Mouse (Mus musculus): Measurements from ENCODE around the gene Col23a1. TPM values are rescaled to one million over a fixed set of nuclear protein-coding genes. Genes with fewer than 3 reads are reported as not detected.
A peak's percentile ranks its signal among the peaks of the same experiment; 100 is the strongest.
"Not testable (repeated sequence)": the region's sequence is repeated elsewhere in the genome, so short reads cannot be mapped to it uniquely, and the experiment has no call there.

Gene Col23a1
- total RNA-seq, 2 experiments from 2014 or later: 0.60 to 1.2 TPM

DNA sequence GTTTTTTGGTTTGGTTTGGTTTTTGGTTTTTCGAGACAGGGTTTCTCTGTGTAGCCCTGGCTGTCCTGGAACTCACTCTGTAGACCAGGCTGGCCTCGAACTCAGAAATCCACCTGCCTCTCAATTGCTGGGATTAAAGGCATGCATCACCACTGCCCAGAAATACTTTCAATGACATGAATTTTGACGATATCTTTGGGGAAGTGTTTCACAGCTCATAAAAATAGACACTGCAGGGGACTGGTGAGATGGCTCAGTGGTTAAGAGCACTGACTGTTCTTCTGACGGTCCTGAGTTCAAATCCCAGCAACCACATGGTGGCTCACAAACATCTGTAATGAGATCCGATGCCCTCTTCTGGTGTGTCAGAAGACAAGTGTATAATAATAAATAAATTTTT lies 320.2 kb downstream of the Col23a1 start:
- ATAC-seq (ENCODE audit: poor library complexity, severe bottlenecking): not testable (repeated sequence)

DNA sequence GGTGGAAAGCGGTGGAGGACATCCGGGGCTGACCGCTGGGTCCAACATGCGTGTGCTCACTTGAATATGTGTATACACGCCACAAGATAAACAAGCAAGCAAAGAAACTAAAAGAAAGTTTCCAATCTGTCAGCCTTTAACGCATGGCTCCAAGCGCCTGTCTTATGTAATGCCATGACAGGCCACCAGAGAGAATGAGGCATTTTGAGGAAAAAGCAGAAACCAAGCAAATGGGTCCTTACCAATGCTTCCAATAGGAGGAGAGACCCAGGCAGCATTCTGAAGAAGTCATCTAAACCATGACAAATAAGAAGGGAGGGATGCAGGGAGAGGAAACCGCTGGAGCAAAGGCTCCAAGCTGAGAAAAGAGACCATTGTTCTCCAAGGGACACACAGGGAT lies 324.5 kb downstream of the Col23a1 start:
- ATAC-seq (ENCODE audit: poor library complexity, severe bottlenecking): no peak

DNA sequence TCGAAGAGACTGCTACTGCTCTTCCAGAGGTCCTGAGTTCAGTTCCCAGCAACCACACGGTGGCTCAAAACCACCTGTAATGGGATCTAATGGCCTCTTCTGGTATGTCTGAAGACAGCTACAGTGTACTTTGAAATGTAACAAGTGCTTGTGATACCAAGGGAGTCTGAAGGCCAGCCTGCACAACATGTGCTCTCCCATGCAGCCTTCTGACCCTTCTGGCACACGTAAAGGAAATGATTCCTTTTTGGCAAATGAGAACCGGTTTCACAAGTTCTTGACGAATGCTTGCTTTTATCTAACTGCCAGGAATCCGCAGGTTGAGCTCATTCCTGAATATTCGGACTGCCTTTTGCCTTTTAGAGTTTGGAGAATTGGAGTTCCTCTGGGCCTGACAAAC lies 325.4 kb downstream of the Col23a1 start:
- no peak for ATAC-seq (ENCODE audit: poor library complexity, severe bottlenecking)

DNA sequence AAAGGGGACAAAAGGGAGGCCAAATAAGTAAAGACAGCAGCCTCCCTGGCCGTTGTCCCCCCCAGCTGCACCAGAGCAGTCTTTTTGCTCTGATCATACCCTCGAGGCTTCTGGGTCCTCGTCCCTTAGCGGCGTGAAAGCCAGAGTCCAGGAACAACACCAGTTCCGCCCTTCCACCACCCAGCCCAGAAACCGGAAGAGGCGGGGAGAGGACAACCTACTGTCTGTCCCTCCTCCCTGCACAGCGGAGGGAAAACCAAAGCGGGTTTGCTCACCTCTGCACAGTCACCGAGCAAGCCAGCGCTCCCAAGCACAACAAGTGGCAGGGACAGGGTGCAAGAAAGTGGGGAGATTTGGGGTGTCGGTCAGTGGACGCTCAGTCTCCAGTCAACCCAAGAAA lies 325.9 kb downstream of the Col23a1 start:
- peak; percentile 80 for ATAC-seq (ENCODE audit: poor library complexity, severe bottlenecking)

DNA sequence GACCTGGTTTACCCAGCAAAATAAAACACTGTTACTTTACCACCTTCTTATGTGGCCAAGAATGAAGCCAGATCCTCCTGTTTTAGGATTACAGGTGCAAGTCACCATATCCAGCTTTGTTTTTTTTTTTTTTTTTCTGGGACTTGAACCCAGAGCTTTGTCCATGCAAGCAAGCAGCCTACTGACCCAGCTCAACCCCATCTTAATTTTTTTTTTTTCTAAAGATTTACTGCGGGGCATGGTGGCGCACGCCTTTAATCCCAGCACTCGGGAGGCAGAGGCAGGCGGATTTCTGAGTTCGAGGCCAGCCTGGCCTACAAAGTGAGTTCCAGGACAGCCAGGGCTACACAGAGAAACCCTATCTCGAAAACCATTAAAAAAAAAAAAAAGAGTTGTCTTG lies 326.4 kb downstream of the Col23a1 start:
- ATAC-seq (ENCODE audit: poor library complexity, severe bottlenecking): not testable (repeated sequence)

DNA sequence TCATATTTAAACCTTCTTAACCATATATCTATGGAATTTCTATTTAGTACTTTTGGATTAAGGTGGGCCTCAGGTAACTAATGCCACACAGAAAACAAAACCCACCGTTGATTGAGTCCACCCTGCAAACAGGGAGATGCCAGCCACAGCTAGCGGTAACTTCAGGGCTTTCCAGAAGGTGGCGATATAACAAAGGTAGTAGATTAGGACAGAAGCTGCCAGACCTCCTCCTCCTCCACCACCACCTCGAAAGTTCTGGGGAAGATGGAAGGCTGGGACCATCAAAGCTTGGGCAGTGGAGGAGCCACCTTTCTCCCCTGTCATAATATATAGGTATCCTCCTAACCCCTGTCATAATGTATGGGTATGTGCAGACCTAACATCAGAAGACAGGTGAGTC lies 328.0 kb downstream of the Col23a1 start:
- ATAC-seq (ENCODE audit: poor library complexity, severe bottlenecking): peak; percentile 55

DNA sequence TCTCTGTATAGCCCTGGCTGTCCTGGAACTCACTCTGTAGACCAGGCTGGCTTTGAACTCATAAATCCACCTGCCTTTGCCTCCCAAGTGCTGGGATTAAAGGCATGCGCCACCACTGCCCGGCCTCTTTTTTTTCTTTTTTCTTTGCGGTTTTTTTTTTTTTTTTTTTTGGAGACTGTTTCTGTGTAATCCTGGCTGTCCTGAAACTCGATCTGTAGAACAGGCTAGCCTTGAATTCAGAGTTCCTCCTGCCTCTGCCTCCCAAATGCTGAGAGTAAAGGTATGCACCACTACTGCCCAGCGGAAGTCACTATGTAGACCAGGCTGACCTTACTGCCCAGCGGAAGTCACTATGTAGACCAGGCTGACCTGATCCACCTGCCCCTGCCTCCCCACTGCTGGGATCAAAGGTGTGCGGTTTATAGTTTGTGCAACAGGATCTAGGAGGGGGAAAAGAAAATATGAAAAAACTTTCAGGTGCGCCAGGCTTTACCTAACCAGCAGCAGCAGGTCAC lies 329.2 kb downstream of the Col23a1 start:
- ATAC-seq (ENCODE audit: poor library complexity, severe bottlenecking): no peak

DNA sequence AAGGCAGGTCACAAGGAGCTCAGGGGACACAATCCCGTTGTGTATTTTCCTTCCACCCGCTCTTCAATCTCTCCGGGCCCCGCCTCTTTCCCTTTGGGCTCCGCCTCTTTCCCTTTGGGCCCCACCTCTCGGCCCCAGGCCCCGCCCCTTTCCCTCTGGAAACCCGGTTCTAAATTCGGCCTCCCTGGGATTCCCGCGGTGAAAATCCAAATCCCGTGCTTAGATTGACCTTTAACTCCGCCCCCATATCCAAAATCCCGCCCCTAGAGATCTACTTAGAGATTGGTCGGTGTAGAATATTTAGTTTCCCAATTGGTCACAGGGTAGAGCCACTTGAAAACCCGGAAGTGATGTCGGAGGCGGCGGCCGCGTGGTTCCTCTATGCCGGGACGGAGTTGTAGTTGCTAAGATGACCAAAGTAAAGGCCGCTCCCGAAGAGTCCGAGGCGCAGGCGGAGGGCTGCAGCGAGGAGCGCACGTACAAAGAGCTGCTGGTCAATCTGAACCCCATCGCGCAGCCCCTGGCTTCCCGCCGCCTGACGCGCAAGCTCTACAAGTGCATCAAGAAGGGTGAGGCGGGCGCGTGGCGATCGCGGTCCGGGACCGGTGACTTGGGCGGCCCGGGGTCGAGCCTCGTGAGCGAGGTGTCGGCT lies 329.8 kb downstream of the Col23a1 start, which contains the start of gene Nhp2:
Nhp2 (plus strand) TSS at position 327 of the 652 bp plus-strand sequence.
- ATAC-seq (ENCODE audit: poor library complexity, severe bottlenecking): peak; percentile 76

DNA sequence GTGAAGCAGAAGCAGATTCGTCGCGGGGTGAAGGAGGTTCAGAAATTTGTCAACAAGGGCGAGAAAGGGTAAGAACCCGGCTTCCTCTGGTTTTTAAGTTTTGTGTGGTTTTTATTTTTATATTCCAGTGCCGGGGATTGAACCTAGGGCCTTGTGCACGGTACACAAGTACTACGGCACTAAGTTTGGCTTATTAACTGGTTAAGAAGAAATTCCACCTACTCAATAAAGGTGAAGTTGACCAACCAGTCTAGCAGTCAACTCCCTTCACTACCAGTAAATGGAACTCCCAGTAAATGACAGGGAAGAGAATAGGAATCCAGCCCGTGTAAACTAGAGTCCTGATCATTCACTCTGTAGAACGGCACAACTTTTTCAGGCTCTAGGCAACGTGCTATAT lies 330.4 kb downstream of the Col23a1 start:
- no peak for ATAC-seq (ENCODE audit: poor library complexity, severe bottlenecking)

DNA sequence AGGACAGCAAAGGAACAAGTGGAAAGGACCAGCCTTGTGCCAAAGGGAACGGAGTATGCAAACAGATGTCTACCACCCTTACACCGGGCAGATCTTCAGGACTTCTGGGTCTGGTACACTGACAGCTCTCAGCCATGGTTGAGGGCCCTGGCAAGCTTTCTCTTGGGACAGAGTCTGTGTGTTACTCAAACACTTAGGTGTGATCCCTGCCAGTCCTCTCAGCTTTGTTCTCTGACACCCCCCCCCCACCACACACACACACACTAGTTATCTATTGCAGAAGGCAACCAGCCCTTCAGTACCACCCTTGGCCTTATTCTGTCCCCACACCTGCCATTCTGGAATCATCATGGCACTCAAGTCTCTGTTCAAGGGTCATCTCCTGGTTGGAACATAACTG lies 332.1 kb downstream of the Col23a1 start:
- no peak for ATAC-seq (ENCODE audit: poor library complexity, severe bottlenecking)

DNA sequence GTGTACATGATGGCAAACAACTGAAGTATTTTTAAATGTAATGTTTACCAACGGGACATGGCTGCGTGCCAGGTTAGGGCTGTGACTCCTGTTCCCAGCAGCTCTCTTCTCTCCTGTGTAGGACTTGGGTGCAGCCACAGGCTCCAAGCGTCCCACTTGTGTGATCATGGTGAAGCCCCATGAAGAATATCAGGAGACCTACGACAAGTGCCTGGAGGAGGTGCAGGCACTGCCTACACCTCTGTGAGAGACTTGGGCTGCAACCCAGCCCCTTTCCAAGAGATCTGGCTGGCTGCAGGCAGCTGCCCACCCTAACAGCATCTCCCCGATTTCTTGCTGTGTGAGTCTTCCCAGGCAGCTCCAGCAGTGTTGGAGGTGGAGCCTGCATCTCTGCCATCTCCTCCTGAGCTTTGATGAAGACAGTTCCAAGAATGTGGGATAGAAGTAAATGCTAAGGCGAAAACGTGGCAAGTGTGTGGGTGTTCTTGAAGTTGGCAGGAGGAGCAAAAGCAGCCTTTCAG lies 333.3 kb downstream of the Col23a1 start:
- no peak for ATAC-seq (ENCODE audit: poor library complexity, severe bottlenecking)

DNA sequence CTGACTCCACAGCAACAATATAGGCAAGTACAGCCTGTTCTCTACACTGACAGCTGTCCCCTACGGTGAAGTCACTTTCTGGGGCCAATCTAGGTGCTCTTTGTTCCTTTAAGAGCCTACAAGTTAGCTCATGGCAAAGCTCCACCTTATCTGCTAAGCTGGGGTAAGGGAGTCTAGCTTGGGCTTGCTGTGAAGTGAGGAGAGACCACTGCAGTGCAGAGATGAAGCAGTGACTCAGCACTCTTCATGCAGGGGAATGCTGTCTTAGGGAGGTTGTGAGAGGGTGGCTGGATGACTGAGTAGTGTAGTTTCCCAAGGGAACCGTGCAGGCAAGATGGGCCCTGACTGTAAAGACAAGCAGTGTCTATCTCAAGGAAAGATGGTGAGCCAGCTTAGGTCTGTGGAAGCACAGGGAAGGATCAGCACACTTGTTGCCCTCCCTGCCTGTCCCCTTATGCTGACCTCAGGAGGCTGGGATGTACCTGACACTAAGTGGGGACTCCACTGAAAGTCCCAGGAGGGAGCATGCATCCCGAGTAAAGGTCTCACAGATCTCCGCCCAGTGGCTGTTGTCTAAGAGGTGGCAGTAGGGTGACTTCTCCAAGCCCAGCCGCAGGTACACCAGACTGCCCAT lies 335.6 kb downstream of the Col23a1 start:
- no peak for ATAC-seq (ENCODE audit: poor library complexity, severe bottlenecking)

DNA sequence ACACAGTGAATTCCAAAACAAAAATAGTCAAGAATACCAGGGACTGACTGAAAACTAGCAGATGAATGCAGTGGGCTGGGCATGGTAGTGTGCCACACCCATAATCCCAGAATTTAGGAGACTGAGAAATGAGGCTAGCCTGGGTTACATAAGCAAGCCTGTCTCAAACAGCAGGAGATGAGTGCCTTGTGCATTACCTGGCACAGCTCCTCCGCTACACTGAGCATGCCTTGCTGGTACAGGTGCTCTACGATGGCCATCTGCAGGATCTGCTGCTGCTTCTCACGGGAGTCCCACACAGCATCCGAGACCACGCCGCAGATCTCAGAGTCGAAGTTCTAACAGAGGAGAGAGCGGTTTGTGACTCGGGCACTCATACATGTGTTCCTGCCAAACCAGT lies 337.7 kb downstream of the Col23a1 start:
- ATAC-seq (ENCODE audit: poor library complexity, severe bottlenecking): no peak

DNA sequence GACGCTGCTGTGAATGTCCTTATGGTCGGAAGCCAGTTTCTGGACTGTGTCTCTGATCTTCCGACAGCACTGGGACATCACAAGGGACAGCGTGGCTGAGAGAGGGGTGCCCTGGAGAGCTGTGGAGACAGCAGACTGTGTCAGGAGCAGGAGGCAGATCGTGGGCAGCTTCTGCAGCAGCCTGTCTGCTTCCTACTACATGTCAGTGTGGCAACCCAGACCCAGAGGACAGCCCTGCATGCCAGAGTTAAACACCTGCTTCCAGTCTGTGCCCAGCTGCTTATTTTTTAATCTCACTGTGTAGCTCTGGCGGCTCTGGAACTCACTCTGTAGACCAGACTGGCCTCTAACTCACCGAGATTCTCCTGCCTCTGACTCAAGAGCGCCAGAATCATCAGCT lies 338.2 kb downstream of the Col23a1 start:
- no peak for ATAC-seq (ENCODE audit: poor library complexity, severe bottlenecking)

DNA sequence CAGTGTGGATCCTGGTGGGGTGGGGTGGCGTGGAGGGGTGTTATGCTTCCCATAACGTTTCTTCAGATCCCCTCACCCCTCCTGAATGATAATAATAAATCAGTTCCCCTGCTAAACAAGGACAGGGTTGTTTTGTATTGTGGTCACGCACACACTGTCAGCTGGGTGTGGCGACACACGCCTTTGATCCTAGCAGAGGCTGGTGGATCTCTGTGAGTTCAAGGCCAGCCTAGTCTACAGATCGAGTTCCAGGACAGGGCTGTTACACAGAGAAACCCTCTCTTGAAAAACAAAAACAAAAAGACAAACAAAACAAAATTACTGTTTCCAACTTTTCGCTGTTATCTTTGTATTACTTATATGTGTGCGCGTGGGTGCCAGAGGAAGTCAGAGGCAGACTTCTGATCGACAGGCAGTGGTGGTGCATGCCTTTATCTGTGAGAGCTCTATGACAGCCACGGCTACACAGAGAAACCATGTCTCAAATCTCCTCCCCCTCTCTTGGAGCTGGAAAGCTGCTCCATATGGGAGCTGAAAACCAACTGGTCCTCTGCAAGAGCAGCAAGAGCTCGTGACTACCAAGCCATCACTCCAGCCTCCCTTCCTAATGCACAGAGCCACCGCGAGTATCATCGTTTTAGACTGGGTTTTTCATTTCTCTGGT lies 340.1 kb downstream of the Col23a1 start:
- ATAC-seq (ENCODE audit: poor library complexity, severe bottlenecking): no peak

DNA sequence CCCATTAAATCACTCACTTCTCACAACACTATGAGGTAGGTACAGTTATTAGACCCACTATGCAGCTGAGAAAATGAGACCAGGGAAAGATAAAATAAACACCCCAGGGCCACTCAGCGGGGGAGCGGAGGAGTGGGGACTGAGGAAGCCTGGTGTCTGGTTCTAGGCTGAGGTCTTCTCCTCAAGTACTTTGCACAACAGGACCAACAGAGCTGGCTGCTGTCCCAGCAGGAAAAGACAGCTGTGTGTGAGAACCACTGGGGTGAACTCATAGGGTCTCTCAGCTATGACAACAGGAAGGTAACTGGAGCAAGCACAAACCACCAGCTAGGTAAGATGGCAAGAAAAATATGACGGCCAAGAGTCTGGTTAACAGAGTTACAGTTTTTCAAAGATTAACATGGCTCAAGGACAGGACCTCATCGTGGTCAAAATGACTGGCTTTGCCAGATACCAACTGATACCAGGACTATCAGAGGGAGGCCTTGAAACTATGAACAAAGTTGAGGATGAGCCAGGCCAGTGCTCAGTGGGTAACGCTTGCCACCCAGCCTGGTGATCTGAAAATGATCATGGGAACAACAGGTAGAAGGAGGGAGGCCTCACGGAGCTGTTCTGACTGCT lies 342.5 kb downstream of the Col23a1 start:
- no peak for ATAC-seq (ENCODE audit: poor library complexity, severe bottlenecking)

DNA sequence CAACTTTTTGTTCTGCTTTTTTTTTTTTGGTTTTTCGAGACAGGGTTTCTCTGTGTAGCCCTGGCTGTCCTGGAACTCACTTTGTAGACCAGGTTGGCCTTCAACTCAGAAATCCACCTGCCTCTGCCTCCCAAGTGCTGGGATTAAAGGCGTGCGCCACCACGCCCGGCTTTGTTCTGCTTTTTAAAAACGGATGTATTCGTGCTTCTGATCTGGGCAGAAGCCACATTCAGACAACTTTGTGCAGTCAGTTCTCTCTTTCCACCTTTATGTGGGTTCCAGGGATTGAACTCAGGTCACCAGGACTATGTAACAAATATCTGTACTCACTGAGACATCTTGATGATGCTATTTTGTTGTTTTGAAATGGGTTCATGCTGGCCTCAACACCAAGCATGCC lies 343.5 kb downstream of the Col23a1 start:
- not testable (repeated sequence) for ATAC-seq (ENCODE audit: poor library complexity, severe bottlenecking)
